ENCODE assay signal across 8 mouse cellular contexts in genomic region chr16:18498996-18499395, GRCm38 (mm10). TPM values are rescaled to one million over a fixed set of nuclear protein-coding genes. Genes with fewer than 3 reads are reported as not detected.
DNase-seq lines count a peak whose midpoint lies in the region; ATAC-seq and TF ChIP-seq lines count a peak whose summit lies in the region.

No protein-coding gene starts in this region.

- no peak for TF ChIP-seq EP300 in MEL (IDR thresholded peaks at IDR 0.05; ENCODE audit: low read depth in 1 of 2, low read length in 2 of 2)

- H3K4me2 ChIP-seq in heart, embryonic 14.5 days (ENCODE audit: low read length): peak overlapping the region; percentile 95
- H3K4me2 ChIP-seq in kidney, postnatal 0 days (ENCODE audit: low read length): peak overlapping the region; percentile 95
- H3K4me2 ChIP-seq in midbrain, embryonic 11.5 days: peak overlapping the region; percentile 96

- intact Hi-C loops in heart, postnatal 14 days (cut with DNase I): no loop called here

- TF ChIP-seq POLR2A in MEL (IDR thresholded peaks at IDR 0.05; ENCODE audit: control insufficient read depth in 1 of 2, insufficient read depth in 1 of 2, low read depth in 1 of 2, low read length in 2 of 2, poor library complexity in 1 of 2): peak in 1 of 2 experiments; percentile 2; a peak in 1 of 4 replicates
- TF ChIP-seq POLR2A in embryonic fibroblast, embryonic 13.5 days (IDR thresholded peaks at IDR 0.05; ENCODE audit: low read depth, low read length): no peak

- peaks cover 29% of the 10 kb centered on the region for H3K79me2 ChIP-seq in MEL (ENCODE audit: control insufficient read depth, insufficient read depth, low read length, poor library complexity)

- no peak for TF ChIP-seq RAD21 in MEL (IDR thresholded peaks at IDR 0.05; ENCODE audit: low read depth, low read length)

- H3K27me3 ChIP-seq in heart, embryonic 14.5 days (ENCODE audit: control insufficient read depth, insufficient read depth, low read length): no peaks in the 10 kb centered on the region
- no peaks in the 10 kb centered on the region for H3K27me3 ChIP-seq in MEL (ENCODE audit: control insufficient read depth in 1 of 2, insufficient read depth in 2 of 2, low read length in 2 of 2)
- H3K27me3 ChIP-seq in kidney, postnatal 0 days (ENCODE audit: insufficient read depth, low read length): no peaks in the 10 kb centered on the region
- H3K27me3 ChIP-seq in midbrain, embryonic 11.5 days (ENCODE audit: control insufficient read depth, insufficient read depth, low read length): no peaks in the 10 kb centered on the region

- peak overlapping the region in 1 of 2 experiments; percentile 84; a peak in 2 of 4 replicates for H3K27ac ChIP-seq in heart, embryonic 14.5 days (replicated peaks in 1 of 2; ENCODE audit: control insufficient read depth in 1 of 2, insufficient read depth in 1 of 2, low read depth in 2 of 2, low read length in 2 of 2)
- H3K27ac ChIP-seq in MEL (ENCODE audit: control insufficient read depth, low read depth, low read length): peak overlapping the region; percentile 4
- no peak overlapping the region for H3K27ac ChIP-seq in embryonic fibroblast, embryonic 13.5 days (ENCODE audit: insufficient read depth, low read length)
- H3K27ac ChIP-seq in kidney, postnatal 0 days: peak overlapping the region; percentile 31; the same call in 1 of the 2 replicates
- H3K27ac ChIP-seq in midbrain, embryonic 11.5 days (ENCODE audit: low read depth, low read length): no peak overlapping the region

- H3K4me3 ChIP-seq in heart, embryonic 14.5 days (ENCODE audit: control insufficient read depth in 1 of 2, insufficient read depth in 1 of 2, low read depth in 1 of 2, low read length in 2 of 2): peak overlapping the region; percentile 70 to 76
- peak overlapping the region; percentile 70 to 96 for H3K4me3 ChIP-seq in MEL (ENCODE audit: control insufficient read depth in 1 of 2, insufficient read depth in 1 of 2, low read depth in 2 of 2, low read length in 2 of 2)
- peak overlapping the region; percentile 74 for H3K4me3 ChIP-seq in embryonic fibroblast, embryonic 13.5 days (ENCODE audit: insufficient read depth, low read length)
- H3K4me3 ChIP-seq in kidney, postnatal 0 days (replicated peaks; ENCODE audit: low read depth, low read length): peak overlapping the region; percentile 64
- H3K4me3 ChIP-seq in midbrain, embryonic 11.5 days (ENCODE audit: low read depth, low read length): peak overlapping the region; percentile 67

- DNase-seq in heart, postnatal 14 days: no peak
- DNase-seq in MEL (ENCODE audit: low read depth, low spot score): no peak
- DNase-seq in kidney, postnatal 0 days (ENCODE audit: low spot score): no peak
- no peak for DNase-seq in midbrain, embryonic 11.5 days (ENCODE audit: low spot score, missing footprints)
- no peak for DNase-seq in urinary bladder, postnatal 10 days (ENCODE audit: low spot score)
- DNase-seq in thymus, postnatal 10 days (ENCODE audit: low spot score in 2 of 2): no peak

- H3K4me1 ChIP-seq in heart, embryonic 14.5 days (ENCODE audit: control insufficient read depth in 2 of 2, insufficient read depth in 2 of 2, low read length in 2 of 2): peaks cover 10% of the 10 kb centered on the region in 2 experiments
- peaks cover 10 to 17% of the 10 kb centered on the region in 2 experiments for H3K4me1 ChIP-seq in MEL (ENCODE audit: control insufficient read depth in 1 of 2, insufficient read depth in 2 of 2, low read length in 2 of 2)
- H3K4me1 ChIP-seq in embryonic fibroblast, embryonic 13.5 days (ENCODE audit: control insufficient read depth, insufficient read depth, low read length): peaks cover 5% of the 10 kb centered on the region; the same call in 1 of the 2 replicates
- H3K4me1 ChIP-seq in kidney, postnatal 0 days (replicated peaks; ENCODE audit: insufficient read depth, low read length): peaks cover 5% of the 10 kb centered on the region; the same call in 1 of the 2 replicates
- peaks cover 16% of the 10 kb centered on the region for H3K4me1 ChIP-seq in midbrain, embryonic 11.5 days (ENCODE audit: control insufficient read depth, insufficient read depth, low read length)

- ATAC-seq in heart, embryonic 14.5 days (ENCODE audit: insufficient number of reproducible peaks, insufficient read depth, low FRiP score, low read depth): 0 out of 2 replicates have a peak, but pooled peaks have one; percentile 27
- ATAC-seq in kidney, postnatal 0 days (replicated peaks; ENCODE audit: low FRiP score, low read depth): no peak; the same call in 1 of the 2 replicates
- no peak; the same call in 1 of the 2 replicates for ATAC-seq in midbrain, embryonic 11.5 days (ENCODE audit: low FRiP score)

- H3K9ac ChIP-seq in heart, embryonic 14.5 days (ENCODE audit: low read length): peak overlapping the region; percentile 90
- peak overlapping the region; percentile 90 for H3K9ac ChIP-seq in MEL (ENCODE audit: control insufficient read depth, low read depth, low read length, poor library complexity, severe bottlenecking)
- peak overlapping the region; percentile 71 for H3K9ac ChIP-seq in kidney, postnatal 0 days (ENCODE audit: low read depth, low read length)
- peak overlapping the region; percentile 88 for H3K9ac ChIP-seq in midbrain, embryonic 11.5 days (ENCODE audit: low read length)

- no peaks in the 10 kb centered on the region; the same call in 1 of the 2 replicates for H3K9me3 ChIP-seq in heart, embryonic 14.5 days (ENCODE audit: control insufficient read depth, low read length)
- no peaks in the 10 kb centered on the region for H3K9me3 ChIP-seq in MEL (replicated peaks; ENCODE audit: insufficient read depth, low read length)
- H3K9me3 ChIP-seq in kidney, postnatal 0 days (replicated peaks; ENCODE audit: low read length): no peaks in the 10 kb centered on the region
- H3K9me3 ChIP-seq in midbrain, embryonic 11.5 days (ENCODE audit: control insufficient read depth, low read length): no peaks in the 10 kb centered on the region

- no peak for TF ChIP-seq CTCF in MEL (IDR thresholded peaks at IDR 0.05 in 2 of 3, conservative IDR thresholded peaks at IDR 0.05 in 1 of 3; ENCODE audit: control insufficient read depth in 1 of 3, insufficient read depth in 1 of 3, low read depth in 2 of 3, low read length in 3 of 3, poor library complexity in 1 of 3, severe bottlenecking in 1 of 3)
- no peak for TF ChIP-seq CTCF in embryonic fibroblast, embryonic 13.5 days (IDR thresholded peaks at IDR 0.05; ENCODE audit: borderline replicate concordance, insufficient read depth, low read length)
- no peak for TF ChIP-seq CTCF in kidney, postnatal 0 days (IDR thresholded peaks at IDR 0.05; ENCODE audit: low read depth)

- under 1% methylated on average over 24 of the region's 24 CpGs for WGBS in heart, embryonic 14.5 days
- under 1% methylated on average over 24 of the region's 24 CpGs for WGBS in kidney, postnatal 0 days
- under 1% methylated on average over 24 of the region's 24 CpGs for WGBS in midbrain, embryonic 11.5 days

- peaks cover 13% of the 10 kb centered on the region for H3K36me3 ChIP-seq in heart, embryonic 14.5 days (ENCODE audit: control insufficient read depth, insufficient read depth, low read length)
- peaks cover 0 to 10% of the 10 kb centered on the region in 2 experiments for H3K36me3 ChIP-seq in MEL (ENCODE audit: control insufficient read depth in 1 of 2, insufficient read depth in 2 of 2, low read length in 2 of 2)
- peaks cover 8% of the 10 kb centered on the region; the same call in 1 of the 2 replicates for H3K36me3 ChIP-seq in kidney, postnatal 0 days (ENCODE audit: insufficient read depth, low read length)
- peaks cover 3% of the 10 kb centered on the region; the same call in 1 of the 2 replicates for H3K36me3 ChIP-seq in midbrain, embryonic 11.5 days (ENCODE audit: control insufficient read depth, insufficient read depth, low read length)

TF ChIP-seq in MEL, 35 proteins besides CTCF, POLR2A, EP300 and RAD21 (continues in another document):
- TF ChIP-seq RCOR1 (IDR thresholded peaks at IDR 0.05; ENCODE audit: low read depth, low read length) (no peak), ZKSCAN1 (IDR thresholded peaks at IDR 0.05; ENCODE audit: low read depth, low read length) (no peak), MAZ (IDR thresholded peaks at IDR 0.05; ENCODE audit: low read depth, low read length) (no peak), SMC3 (IDR thresholded peaks at IDR 0.05; ENCODE audit: low read depth, low read length) (no peak), UBTF (IDR thresholded peaks at IDR 0.05; ENCODE audit: borderline replicate concordance, insufficient read depth, low read depth, low read length) (no peak), POLR2AphosphoS5 (IDR thresholded peaks at IDR 0.05; ENCODE audit: borderline replicate concordance, low read depth, low read length) (no peak), CHD1 (IDR thresholded peaks at IDR 0.05; ENCODE audit: low read depth, low read length) (no peak), MYC (IDR thresholded peaks at IDR 0.05; ENCODE audit: low read depth, low read length) (no peak), TAL1 (IDR thresholded peaks at IDR 0.05; ENCODE audit: low read length) (no peak), USF1 (IDR thresholded peaks at IDR 0.05; ENCODE audit: low read depth, low read length) (no peak), ZC3H11A (IDR thresholded peaks at IDR 0.05; ENCODE audit: low read depth, low read length) (no peak), TBP (IDR thresholded peaks at IDR 0.05; ENCODE audit: low read depth, low read length) (no peak)

RNA-seq across cellular contexts. Expression of gene Rtl10, which starts 0.3 kb away (rescaled TPM):
- 1.3 and 1.5 TPM in 2 replicates for polyA plus RNA-seq in heart, embryonic 14.5 days (2014; fragmentation: Nextera tagmentation; extraction: Ambion mirVana)
- total RNA-seq in heart, postnatal 14 days (2021): 1 to 10 TPM; 2.5 to 4.3 TPM
- total RNA-seq in MEL (2012; rRNA removed): 5.5 and 5.9 TPM in 2 replicates
- polyA plus RNA-seq in MEL (2012; ENCODE audit: insufficient read depth in 1 of 2, insufficient read length in 2 of 2, low read depth in 1 of 2, low replicate concordance in 2 of 2, missing spikeins in 1 of 2): 10 to 100 TPM in 1 of 2 experiments, not detected in 1; 13.3 TPM
- 4.7 and 7.8 TPM in 2 replicates for polyA plus RNA-seq in embryonic fibroblast, embryonic 13.5 days (2011; ENCODE audit: insufficient read length, low read depth, missing spikeins)
- polyA plus RNA-seq in kidney, postnatal 0 days (2015; fragmentation: Nextera tagmentation; extraction: Ambion mirVana): 2.2 and 3.0 TPM in 2 replicates
- 2.0 and 2.1 TPM in 2 replicates for polyA plus RNA-seq in midbrain, embryonic 11.5 days (2014; fragmentation: Nextera tagmentation; extraction: Ambion mirVana)

RNA-seq across cellular contexts. Expression of gene Gnb1l, which starts 0.5 kb away (rescaled TPM):
- polyA plus RNA-seq in heart, embryonic 14.5 days (2014; fragmentation: Nextera tagmentation; extraction: Ambion mirVana): 9.3 and 9.7 TPM in 2 replicates
- 1 to 10 TPM; 4.5 to 6.4 TPM for total RNA-seq in heart, postnatal 14 days (2021)
- total RNA-seq in MEL (2012; rRNA removed): 31.4 and 37.9 TPM in 2 replicates
- polyA plus RNA-seq in MEL (2012; ENCODE audit: insufficient read depth in 1 of 2, insufficient read length in 2 of 2, low read depth in 1 of 2, low replicate concordance in 2 of 2, missing spikeins in 1 of 2): 10 to 100 TPM in 1 of 2 experiments, not detected in 1; 47.8 TPM
- polyA plus RNA-seq in embryonic fibroblast, embryonic 13.5 days (2011; ENCODE audit: insufficient read length, low read depth, missing spikeins): 3.8 and 5.5 TPM in 2 replicates
- polyA plus RNA-seq in kidney, postnatal 0 days (2015; fragmentation: Nextera tagmentation; extraction: Ambion mirVana): 12.9 and 16.1 TPM in 2 replicates
- 10.3 and 12.9 TPM in 2 replicates for polyA plus RNA-seq in midbrain, embryonic 11.5 days (2014; fragmentation: Nextera tagmentation; extraction: Ambion mirVana)

Comparison
In these comparisons a context has a peak if more than half of its experiments do, and no peak if none do; other contexts are left out.
1. H3K27ac ChIP-seq: peak in MEL (single experiment) and kidney, postnatal 0 days (single experiment); none in embryonic fibroblast, embryonic 13.5 days (single experiment) and midbrain, embryonic 11.5 days (single experiment).
2. Peak in every context shown above with its lines, with median percentiles within 50 percentile points of each other: H3K4me2 ChIP-seq, H3K4me3 ChIP-seq and H3K9ac ChIP-seq.